Mouse (Mus musculus) heart, adult 2 months (tissue): ENCODE measurements at regions not wholly inside any gene's neighbourhood (a gene's known extent, or its start where the extent isn't known, plus 50 kb on each side); places are given as distances from the start of the nearest gene placed in this dataset.

Experiments
- CTCF ChIP-seq: fragments of 200-600 bp; IDR thresholded peaks from 2 replicates; pipeline ENCODE4 v1.8.1; 2022; ENCODE audit warnings: antibody characterized with exemption, mild to moderate bottlenecking, moderate library complexity
- POLR2A ChIP-seq: fragments of 200-500 bp; IDR thresholded peaks from 2 replicates; pipeline ENCODE4 v1.6.1; 2011; ENCODE audit warnings: mild to moderate bottlenecking, low read depth, low read length, control low read depth; ENCODE audit not compliant: insufficient read depth

- TF ChIP-seq CTCF (no peak), POLR2A (no peak)
These were observed 251.8 kb upstream of the Pabpc6 start for GRCm38 (mm10) chr17:9921326-9921725.
